Mouse (Mus musculus): ENCODE measurements around the gene Ess2.
"Not testable (repeated sequence)": the region's sequence is repeated elsewhere in the genome, so short reads cannot be mapped to it uniquely, and the experiment has no call there.

Ess2 gene

GRCm38 (mm10) chr16:17911052-17911595 is at the start of gene Ess2:
Ess2 (minus strand) TSS chr16:17911348.
- DNase-seq, result peak; percentile 92

- DNase-seq, result not testable (repeated sequence)
These were observed 45.0 kb upstream of the Ess2 start for GRCm38 (mm10) chr16:17956052-17956638.

DNA sequence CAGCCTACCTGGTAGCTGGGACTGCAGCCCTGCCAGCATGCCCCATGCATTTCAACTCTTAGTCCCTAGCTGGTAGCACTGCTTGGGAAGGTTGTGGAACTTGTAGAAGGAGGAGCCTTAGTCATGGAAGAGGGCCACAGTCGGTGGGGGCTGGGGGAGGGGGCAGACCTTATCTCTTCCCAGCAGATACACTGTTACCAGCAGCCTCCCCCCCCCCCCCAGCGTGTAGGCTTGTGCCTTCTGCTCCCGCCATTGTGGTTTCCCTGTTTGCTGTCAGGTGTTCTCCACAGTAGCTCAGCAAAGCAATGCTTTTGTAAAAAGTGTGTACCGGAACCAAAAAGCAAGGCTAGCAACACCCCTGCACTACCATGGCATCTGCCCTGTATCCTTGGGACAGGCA is 40.5 kb upstream of the Ess2 start:
- DNase-seq, result no peak

DNA sequence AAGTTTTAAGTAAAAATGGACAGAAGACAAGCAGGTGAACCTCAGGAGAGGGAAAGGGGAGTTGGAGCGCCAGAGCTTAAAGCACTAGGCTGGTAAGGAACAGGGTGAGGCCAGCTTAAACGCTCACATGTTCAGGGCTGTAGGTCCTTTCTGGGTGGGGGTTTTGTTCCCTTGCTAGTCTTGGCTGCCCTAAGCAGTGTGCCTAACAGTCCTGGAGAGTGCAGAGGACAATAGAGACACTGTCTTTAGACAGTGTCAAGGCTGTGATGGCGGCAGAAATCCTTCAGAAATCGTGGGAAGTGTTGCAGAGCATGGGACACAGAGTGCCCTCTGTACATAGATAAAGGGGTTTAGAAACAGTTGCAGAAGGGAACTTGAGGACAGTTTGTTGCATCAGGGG is 38.9 kb upstream of the Ess2 start:
- DNase-seq, result no peak

DNA sequence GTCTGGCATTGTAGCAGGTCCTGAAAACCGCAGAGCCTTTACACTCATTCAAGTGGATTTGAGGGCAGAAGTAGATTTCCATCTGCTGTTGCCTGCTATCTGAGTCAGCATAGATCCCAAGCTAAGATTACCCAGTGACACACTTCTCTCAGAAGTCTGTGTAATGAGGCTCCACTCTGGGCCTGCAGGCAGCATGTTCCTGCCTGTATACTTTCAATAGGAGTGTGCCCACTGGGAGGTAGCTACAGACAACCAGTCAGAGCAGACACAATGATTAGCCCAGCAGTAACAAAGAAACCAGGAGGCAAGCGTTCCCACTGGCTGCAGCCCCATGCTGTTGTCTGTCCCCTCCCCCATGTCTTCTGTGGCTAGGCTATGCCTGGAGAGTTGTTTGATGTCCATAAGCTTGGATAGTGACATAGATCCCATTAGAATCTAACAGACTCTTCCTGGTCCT is 38.3 kb upstream of the Ess2 start:
- no peak for DNase-seq

GRCm38 (mm10) chr16:17945081-17945831 is 34.1 kb upstream of the Ess2 start:
- DNase-seq, result peak; percentile 46

DNA sequence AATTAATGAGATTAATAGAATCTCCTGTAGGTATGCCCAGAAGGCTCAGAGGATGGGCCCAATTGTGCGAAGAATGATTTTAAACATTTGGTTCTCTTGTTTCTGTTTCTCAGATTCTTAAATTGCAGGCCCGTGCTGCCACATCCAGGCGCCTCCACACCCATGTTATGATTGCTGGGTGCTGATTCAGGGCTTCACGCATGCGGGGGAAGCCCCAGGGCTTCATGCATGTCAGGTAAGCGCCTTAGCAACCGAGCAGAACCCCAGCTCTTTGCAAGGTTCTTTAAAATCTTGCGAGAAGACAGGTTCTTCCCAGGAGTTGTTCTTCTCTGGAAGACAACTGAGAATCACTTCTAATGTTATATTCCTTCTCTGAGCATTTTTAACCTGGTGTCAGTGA is 32.3 kb upstream of the Ess2 start:
- DNase-seq, result no peak

DNA sequence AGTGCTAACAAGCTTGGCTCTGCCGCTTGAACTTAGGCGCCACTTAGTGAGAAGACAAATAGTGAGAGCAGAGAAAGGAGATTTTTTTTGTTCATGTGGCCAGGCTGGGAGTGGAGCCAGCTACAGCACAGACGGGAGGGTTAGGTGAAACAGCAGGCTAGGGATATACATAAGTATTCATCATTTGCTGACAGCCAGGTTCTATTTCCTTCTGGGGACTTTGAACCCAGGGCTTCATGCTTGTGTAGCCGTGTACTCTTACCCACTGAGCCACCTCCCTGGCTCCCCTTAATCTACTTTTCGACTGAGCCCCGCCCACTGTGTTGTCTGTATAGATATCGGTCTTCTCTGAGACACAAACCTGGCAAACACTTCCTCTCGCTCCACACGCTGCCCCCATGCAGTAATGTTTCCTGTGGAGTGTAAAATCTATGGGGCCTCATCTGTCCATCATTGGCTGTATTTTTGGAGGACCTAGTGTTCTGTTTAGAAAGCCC is 28.2 kb upstream of the Ess2 start:
- DNase-seq, result no peak

- DNase-seq, result peak; percentile 77
These were observed 27.7 kb upstream of the Ess2 start for GRCm38 (mm10) chr16:17938821-17939220.

DNA sequence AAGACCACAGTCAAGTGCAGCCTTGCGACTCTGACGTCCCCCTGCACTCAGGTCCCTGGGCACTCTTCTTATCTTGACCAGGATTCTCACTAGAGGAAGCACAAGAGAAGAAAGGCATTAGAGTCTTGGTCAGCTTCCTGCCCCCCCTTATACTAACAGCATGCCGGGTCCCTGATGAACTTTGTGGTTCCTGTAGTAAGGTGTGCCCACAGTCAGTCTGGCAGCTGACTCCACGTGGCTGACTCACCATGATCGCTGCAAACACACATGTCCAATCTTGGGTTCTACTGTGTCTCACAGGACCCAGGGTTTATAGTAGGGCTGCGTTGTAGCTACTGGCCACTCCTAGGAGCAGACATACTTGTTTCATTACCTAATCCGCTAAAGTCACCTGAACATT is 27.0 kb upstream of the Ess2 start:
- no peak for DNase-seq

DNA sequence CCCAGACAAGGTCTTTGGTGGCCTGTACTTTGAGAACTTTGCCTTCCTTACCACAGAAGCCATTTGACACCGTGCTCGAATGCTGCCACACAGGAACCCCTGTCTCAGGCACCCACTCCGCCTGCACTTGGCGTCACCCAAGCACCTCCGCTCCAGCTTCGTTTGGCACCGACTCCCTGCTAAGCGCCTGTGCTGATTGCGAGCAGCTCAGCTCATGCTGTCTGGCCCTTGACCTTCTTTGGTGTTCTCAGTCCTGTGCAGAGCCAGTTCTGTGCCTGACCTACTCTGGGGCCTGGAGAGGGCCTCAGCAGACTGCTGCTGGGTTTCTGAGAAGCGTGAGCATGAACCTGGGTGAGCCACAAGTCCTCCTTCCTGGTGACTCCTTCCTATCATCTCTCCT is 25.6 kb upstream of the Ess2 start:
- DNase-seq, result no peak

- DNase-seq, result no peak
These were observed 23.3 kb upstream of the Ess2 start for GRCm38 (mm10) chr16:17934445-17934910.

DNA sequence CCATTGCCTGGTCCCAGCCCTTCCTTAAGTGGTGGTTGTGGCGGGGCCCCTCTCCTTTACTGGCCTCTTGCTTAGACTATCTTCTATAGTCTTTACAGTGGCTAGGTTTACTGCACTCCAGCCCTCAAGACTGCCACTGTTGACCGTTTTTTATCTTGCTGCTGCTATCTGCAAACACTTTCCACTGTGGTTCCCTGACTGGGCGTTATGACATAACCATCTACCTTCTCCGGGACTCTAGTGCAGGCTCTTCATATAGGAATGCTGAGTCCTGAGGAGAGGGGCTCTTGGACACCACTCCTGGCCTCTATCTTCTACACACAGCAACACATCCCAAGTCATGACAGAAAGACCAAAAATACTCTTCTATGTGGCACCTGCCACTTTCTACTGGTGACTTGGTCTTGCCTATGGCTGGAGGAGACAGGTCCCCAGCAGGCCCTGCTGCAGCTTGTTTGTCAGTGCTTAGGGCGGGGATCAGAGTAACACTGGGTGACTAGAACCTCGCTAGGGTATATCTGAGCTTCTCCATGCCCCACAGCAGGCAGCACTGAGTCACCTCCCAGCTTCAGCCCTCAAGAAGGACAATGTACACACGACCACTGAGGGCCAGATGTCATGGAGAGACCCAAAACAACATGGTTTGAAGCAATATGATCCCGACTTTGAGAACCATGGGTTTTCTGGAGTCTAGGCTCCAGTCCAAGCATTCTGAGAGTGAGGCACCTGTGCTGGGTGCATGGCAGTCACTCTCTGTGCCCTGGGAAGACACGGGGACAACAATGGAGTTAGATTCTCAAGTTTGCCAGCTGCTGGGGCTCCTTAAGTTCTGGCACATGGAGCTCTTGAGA is 22.7 kb upstream of the Ess2 start:
- DNase-seq, result no peak

DNA sequence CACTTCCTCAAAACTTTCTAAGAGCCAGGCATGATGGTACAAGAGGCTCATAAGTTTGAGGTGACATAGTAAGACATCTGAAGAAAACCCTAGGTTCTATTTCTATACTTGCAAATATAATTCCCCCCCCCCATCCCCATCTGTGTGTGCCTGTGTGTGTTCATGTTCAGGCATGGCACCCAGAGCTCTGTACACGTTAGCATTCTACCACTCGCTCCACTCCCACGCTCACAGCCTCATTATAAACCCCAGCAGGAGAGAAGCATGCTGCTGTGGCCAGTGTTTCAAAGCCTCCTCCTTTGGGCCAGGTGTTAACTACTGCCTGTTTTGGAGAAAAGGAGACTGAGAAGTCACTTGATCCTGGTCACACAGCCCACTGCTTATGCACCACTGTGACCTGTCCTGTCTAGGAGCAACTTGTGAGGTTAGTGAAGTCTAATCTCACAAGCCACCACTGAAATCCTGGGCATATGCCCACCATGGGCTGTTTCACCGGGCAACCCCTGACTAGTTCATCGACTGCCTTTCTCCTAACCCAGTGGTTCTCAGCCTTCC is 20.8 kb upstream of the Ess2 start:
- no peak for DNase-seq

DNA sequence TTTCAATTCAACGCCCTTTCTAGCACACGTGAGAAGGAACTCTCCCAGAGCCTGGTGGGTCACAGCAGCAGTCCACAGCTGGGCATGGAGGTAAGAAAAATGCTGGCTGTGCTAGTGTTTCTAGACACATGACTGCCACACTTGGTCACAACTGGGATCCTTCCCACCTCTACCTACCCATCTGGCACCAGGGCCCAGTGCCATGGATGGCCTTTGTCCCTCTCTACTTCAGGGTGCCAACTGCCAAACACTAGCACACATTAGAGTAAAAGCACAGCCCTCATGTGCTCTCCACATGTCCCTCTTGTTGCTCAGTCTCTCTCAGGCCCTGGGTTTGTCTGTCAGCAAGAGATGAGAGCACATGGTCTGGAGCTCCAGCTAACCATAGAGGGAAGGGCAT is 18.5 kb upstream of the Ess2 start:
- DNase-seq, result no peak

DNA sequence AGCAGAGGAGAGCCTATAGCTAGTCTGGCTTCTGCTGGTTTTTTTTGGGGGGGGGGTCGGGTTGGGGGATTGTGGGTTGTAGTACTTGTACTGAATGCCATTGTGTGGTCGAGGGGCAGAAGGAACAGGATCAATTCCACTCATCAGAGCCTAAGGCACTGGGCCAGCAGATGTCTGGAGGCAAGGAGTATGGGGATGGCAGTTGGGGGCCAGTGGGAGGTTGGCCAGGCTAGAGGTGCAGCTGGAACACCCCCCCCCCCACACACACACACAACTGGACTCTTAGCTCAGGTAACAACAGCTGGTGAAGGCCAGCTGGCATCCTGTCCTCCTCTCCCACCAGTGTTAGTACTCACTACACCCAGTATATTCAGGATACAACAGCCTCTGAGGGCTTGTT is 18.1 kb upstream of the Ess2 start:
- DNase-seq, result no peak

- DNase-seq, result peak; percentile 71
These were observed 17.5 kb upstream of the Ess2 start for GRCm38 (mm10) chr16:17928627-17929104.

GRCm38 (mm10) chr16:17928087-17928580 is 17.0 kb upstream of the Ess2 start, which contains the start of gene Slc25a1:
Slc25a1 (minus strand) TSS chr16:17928219.
- peak; percentile 84 for DNase-seq

- DNase-seq, result peak; percentile 41
These were observed 16.4 kb upstream of the Ess2 start for GRCm38 (mm10) chr16:17927351-17928082.

GRCm38 (mm10) chr16:17922163-17922538 is 11.0 kb upstream of the Ess2 start:
- no peak for DNase-seq

DNA sequence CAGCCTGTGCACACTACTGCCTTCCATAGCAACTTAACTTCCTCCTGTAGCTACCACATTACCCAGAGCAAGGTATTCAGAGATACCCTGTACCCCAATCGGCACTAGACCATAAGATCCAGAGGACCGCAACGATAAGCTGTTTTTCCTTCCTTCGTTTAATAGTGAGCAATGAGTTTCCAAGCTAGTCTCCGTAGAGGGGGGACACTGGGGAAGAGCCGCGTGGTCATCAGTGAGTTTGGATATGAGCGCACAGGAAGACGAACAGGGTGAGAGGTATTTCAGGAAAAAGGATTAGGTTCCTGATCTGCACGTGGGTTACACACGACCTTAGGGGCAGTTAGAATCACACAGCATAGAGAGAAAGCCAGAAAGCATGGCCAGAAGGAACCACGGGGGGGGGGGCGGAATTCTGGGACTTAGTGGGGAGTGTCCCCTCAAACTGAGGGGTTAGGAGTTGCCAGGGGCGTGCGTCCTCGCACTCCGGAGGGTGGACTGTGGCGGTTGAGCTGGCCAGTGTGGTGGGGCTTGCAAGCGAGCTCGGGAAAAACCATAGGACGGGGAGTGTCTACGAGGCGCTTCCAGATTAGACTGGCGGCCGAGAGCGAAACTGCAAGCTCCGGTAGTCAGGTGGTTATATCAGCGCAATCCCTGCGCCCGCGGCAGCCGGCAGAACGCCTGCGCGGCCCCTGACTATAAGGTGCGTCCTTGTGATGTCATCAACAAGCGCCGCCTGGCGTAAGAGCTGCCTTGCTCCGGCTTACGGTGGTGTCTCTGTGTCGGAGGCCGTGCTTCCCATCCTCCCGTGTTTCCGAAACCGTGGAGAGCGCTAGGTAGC is 10.4 kb upstream of the Ess2 start:
- DNase-seq, result peak; percentile 94
